31 mouse cellular contexts compared by ENCODE assay signal in genomic region chr4:132611320-132611719, GRCm38 (mm10). TPM values are rescaled to one million over a fixed set of nuclear protein-coding genes. Genes with fewer than 3 reads are reported as not detected.
DNase-seq lines count a peak whose midpoint lies in the region; ATAC-seq and TF ChIP-seq lines count a peak whose summit lies in the region.
"Had no signal": no experiment of that assay in that cellular context is flagged by ENCODE, and none has a peak within 500 bp of the region (broad histone marks: within the 10 kb centered on the region; RNA-seq: fewer than 3 reads in every experiment).

No protein-coding gene starts in this region.

- in situ Hi-C loops in CH12.LX (cut with MboI; ENCODE audit: low pct_ligation_motif_present, low pct_unique_long_range_greater_than_20kb, low sequenced_read_pairs) = no loop called here

- no peak for TF ChIP-seq CTCF in CH12.LX (conservative IDR thresholded peaks at IDR 0.05 in 1 of 2, IDR thresholded peaks at IDR 0.05 in 1 of 2; ENCODE audit: low read depth in 2 of 2, low read length in 2 of 2)

- TF ChIP-seq EP300 in CH12.LX (IDR thresholded peaks at IDR 0.05; ENCODE audit: low read length) = no peak

- no peak overlapping the region for H3K27ac ChIP-seq in CH12.LX (ENCODE audit: insufficient read depth, low read depth)
- peak overlapping the region; percentile 11 for H3K27ac ChIP-seq in brown adipose tissue, adult 24 weeks (replicated peaks; ENCODE audit: low read depth, low read length)
- H3K27ac ChIP-seq: forebrain, embryonic 15.5 days; heart, adult 2 months; hindbrain, embryonic 10.5 days; hindbrain, embryonic 15.5 days; intestine, embryonic 15.5 days; limb, embryonic 10.5 days; limb, embryonic 15.5 days; liver, embryonic 14.5 days; midbrain, embryonic 13.5 days; neural tube, embryonic 15.5 days had no signal

- no peak overlapping the region for H3K9ac ChIP-seq in CH12.LX (ENCODE audit: insufficient read depth, low read depth)
- H3K9ac ChIP-seq: forebrain, embryonic 15.5 days; hindbrain, embryonic 15.5 days; intestine, embryonic 15.5 days; limb, embryonic 15.5 days; liver, embryonic 14.5 days; midbrain, embryonic 13.5 days; neural tube, embryonic 15.5 days had no signal

- peaks cover 8 to 26% of the 10 kb centered on the region in 2 experiments; a peak in 3 of 4 replicates for H3K4me1 ChIP-seq in CH12.LX (ENCODE audit: control insufficient read depth in 1 of 2, insufficient read depth in 2 of 2)
- H3K4me1 ChIP-seq in brown adipose tissue, adult 24 weeks (ENCODE audit: control insufficient read depth, insufficient read depth, insufficient read length, low read length) = no peaks in the 10 kb centered on the region
- H3K4me1 ChIP-seq: forebrain, embryonic 15.5 days; hindbrain, embryonic 10.5 days; hindbrain, embryonic 15.5 days; intestine, embryonic 15.5 days; limb, embryonic 10.5 days; limb, embryonic 15.5 days; megakaryocyte, embryonic 14.5 days; midbrain, embryonic 13.5 days; neural tube, embryonic 15.5 days had no signal

- TF ChIP-seq POLR2A in CH12.LX (IDR thresholded peaks at IDR 0.05; ENCODE audit: low read depth, low read length) = no peak

- dilution Hi-C loops in CH12.LX (cut with MboI; ENCODE audit: extremely low pct_ligation_motif_present, extremely low pct_unique_long_range_greater_than_20kb, low sequenced_read_pairs) = no loop called here

- no peak overlapping the region for H3K4me2 ChIP-seq in CH12.LX (ENCODE audit: insufficient read depth, low read depth, poor library complexity, severe bottlenecking)
- H3K4me2 ChIP-seq: forebrain, embryonic 15.5 days; hindbrain, embryonic 15.5 days; intestine, embryonic 15.5 days; limb, embryonic 15.5 days; midbrain, embryonic 13.5 days; neural tube, embryonic 15.5 days had no signal

- no peak for TF ChIP-seq RAD21 in CH12.LX (IDR thresholded peaks at IDR 0.05; ENCODE audit: low read depth, low read length)

- ATAC-seq in megakaryocyte, adult 5-6 weeks (ENCODE audit: poor library complexity, severe bottlenecking) = peak; percentile 40
- ATAC-seq in megakaryocyte progenitor cell, adult 5-6 weeks (replicated peaks; ENCODE audit: poor library complexity) = no peak; the same call in 1 of the 2 replicates
- ATAC-seq: forebrain, embryonic 15.5 days; intestine, embryonic 15.5 days; midbrain, embryonic 13.5 days had no signal

- H3K36me3 ChIP-seq in CH12.LX (replicated peaks in 1 of 2; ENCODE audit: control insufficient read depth in 1 of 2, insufficient read depth in 1 of 2, low read length in 1 of 2) = peaks cover 0 to 5% of the 10 kb centered on the region in 2 experiments
- H3K36me3 ChIP-seq: forebrain, embryonic 15.5 days; hindbrain, embryonic 10.5 days; hindbrain, embryonic 15.5 days; intestine, embryonic 15.5 days; limb, embryonic 10.5 days; limb, embryonic 15.5 days; midbrain, embryonic 13.5 days; neural tube, embryonic 15.5 days had no signal

- no peaks in the 10 kb centered on the region for H3K27me3 ChIP-seq in CH12.LX (replicated peaks)
- H3K27me3 ChIP-seq: forebrain, embryonic 15.5 days; hindbrain, embryonic 15.5 days; intestine, embryonic 15.5 days; limb, embryonic 15.5 days; midbrain, embryonic 13.5 days; neural tube, embryonic 15.5 days had no signal

- H3K79me2 ChIP-seq in CH12.LX (replicated peaks; ENCODE audit: control insufficient read depth, extremely low read depth, insufficient read depth, poor library complexity, severe bottlenecking) = no peaks in the 10 kb centered on the region

- DNase-seq in CD4-positive helper T cell, adult 2 months (ENCODE audit: low read depth, low spot score) = peak; percentile 19
- peak; percentile 43 for DNase-seq in CH12.LX (ENCODE audit: extremely low read depth)
- no peak for DNase-seq in ovary, postnatal 10 days (ENCODE audit: low spot score)
- no peak for DNase-seq in B cell, adult 2 months
- DNase-seq: adrenal gland, adult 2 months; adrenal gland, postnatal 36 days; cerebellum, adult 8-10 months; cerebellum, postnatal 25 days; gastrocnemius, postnatal 36 days; heart, adult 2 months; heart, postnatal 14 days; kidney, adult 2 months; kidney, postnatal 36 days; layer of hippocampus, adult 9-11 months; lung, adult 2 months; lung, postnatal 14 days; right cerebral cortex, adult 18-20 months; spleen, adult 18-20 months had no signal

- H3K9me3 ChIP-seq in CH12.LX (replicated peaks; ENCODE audit: low read length) = peaks cover 17% of the 10 kb centered on the region
- H3K9me3 ChIP-seq: forebrain, embryonic 15.5 days; hindbrain, embryonic 15.5 days; intestine, embryonic 15.5 days; limb, embryonic 15.5 days; neural tube, embryonic 15.5 days had no signal

- H3K4me3 ChIP-seq in CH12.LX (replicated peaks in 1 of 3; ENCODE audit: low read depth in 2 of 3, low read length in 2 of 3, poor library complexity in 1 of 3) = peak overlapping the region in 1 of 3 experiments; percentile 50
- no peak overlapping the region for H3K4me3 ChIP-seq in brown adipose tissue, adult 24 weeks (ENCODE audit: insufficient read depth, low read depth, low read length)
- H3K4me3 ChIP-seq: forebrain, embryonic 15.5 days; heart, adult 2 months; hindbrain, embryonic 10.5 days; hindbrain, embryonic 15.5 days; intestine, embryonic 15.5 days; limb, embryonic 10.5 days; limb, embryonic 15.5 days; megakaryocyte, embryonic 14.5 days; midbrain, embryonic 13.5 days; neural tube, embryonic 15.5 days had no signal

TF ChIP-seq in CH12.LX, 34 proteins besides CTCF, POLR2A, EP300 and RAD21:
- TF ChIP-seq MAFK (IDR thresholded peaks at IDR 0.05; ENCODE audit: insufficient replicate concordance, low read length) (peak; percentile 83), ZC3H11A (IDR thresholded peaks at IDR 0.05; ENCODE audit: low read depth, low read length) (no peak), MEF2A (IDR thresholded peaks at IDR 0.05; ENCODE audit: borderline replicate concordance, low read depth, low read length) (0 out of 2 replicates have a peak, but pooled peaks have one; percentile 9)

RNA-seq across cellular contexts. Expression of gene Eya3, which starts 27.5 kb away (rescaled TPM):
- total RNA-seq in CH12.LX (2012; rRNA removed) = 24.4 and 28.6 TPM in 2 replicates
- total RNA-seq in CH12.LX (2014; rRNA removed) = 27.4 and 31.0 TPM in 2 replicates
- polyA plus RNA-seq in CH12.LX (2012; ENCODE audit: insufficient read length, low read depth) = 50.0 and 54.8 TPM in 2 replicates
- polyA plus RNA-seq in brown adipose tissue, adult 24 weeks (2012; ENCODE audit: insufficient read depth, insufficient read length, missing spikeins) = 13.8 and 20.5 TPM in 2 replicates
- 49.3 and 52.8 TPM in 2 replicates for total RNA-seq in megakaryocyte, adult 5-6 weeks (2015)
- total RNA-seq in megakaryocyte, adult 5-6 weeks (2017) = 23.5 and 31.7 TPM in 2 replicates
- 55.0 and 58.2 TPM in 2 replicates for total RNA-seq in megakaryocyte progenitor cell, adult 5-6 weeks (2015)
- total RNA-seq in megakaryocyte progenitor cell, adult 5-6 weeks (2017) = 26.7 and 28.7 TPM in 2 replicates

RNA-seq across cellular contexts. Expression of gene Ptafr, which starts 47.5 kb away (rescaled TPM):
- total RNA-seq in CH12.LX (2012; rRNA removed) = 0.04 TPM in 1 of 2 replicates, not detected in the other
- 0.31 and 0.34 TPM in 2 replicates for total RNA-seq in CH12.LX (2014; rRNA removed)
- 0.65 and 1.1 TPM in 2 replicates for polyA plus RNA-seq in CH12.LX (2012; ENCODE audit: insufficient read length, low read depth)
- polyA plus RNA-seq in brown adipose tissue, adult 24 weeks (2012; ENCODE audit: insufficient read depth, insufficient read length, missing spikeins) = 1.0 and 3.6 TPM in 2 replicates
- 19.6 and 20.6 TPM in 2 replicates for total RNA-seq in megakaryocyte, adult 5-6 weeks (2015)
- 38.9 and 40.8 TPM in 2 replicates for total RNA-seq in megakaryocyte, adult 5-6 weeks (2017)
- 1.1 and 1.3 TPM in 2 replicates for total RNA-seq in megakaryocyte progenitor cell, adult 5-6 weeks (2015)
- 2.5 and 2.9 TPM in 2 replicates for total RNA-seq in megakaryocyte progenitor cell, adult 5-6 weeks (2017)

Comparison
In these comparisons a context has a peak if more than half of its experiments do, and no peak if none do; other contexts are left out.
1. DNase-seq: peak in CD4-positive helper T cell, adult 2 months (single experiment) and CH12.LX (single experiment); none in ovary, postnatal 10 days (single experiment) and B cell, adult 2 months (0 of 2).
2. RNA of gene Ptafr, which starts 47.5 kb away (total RNA-seq): 19.6 to 40.8 TPM in megakaryocyte, adult 5-6 weeks; 1.1 to 2.9 TPM in megakaryocyte progenitor cell, adult 5-6 weeks and 0.04 to 0.34 TPM in CH12.LX; every median in the first group is over 4 times any median in the second.